Mouse (Mus musculus) liver, embryonic 14.5 days (tissue): ENCODE results near the gene Bcl2. TPM values are rescaled to one million over a fixed set of nuclear protein-coding genes. Genes with fewer than 3 reads are reported as not detected.

Experiments used
- ATAC-seq: fragments of 200-750 bp; cut with Nextera tagmentation; 2 replicates; pipeline ENCODE4 v1.8.0; 2017; ENCODE audit warnings: moderate number of reproducible peaks, mild to moderate bottlenecking, moderate library complexity; ENCODE audit not compliant: insufficient read depth
- DNase-seq, 3 experiments: peaks; one replicate each; pipeline ENCODE4 v3.0.0-alpha.2; 2012 to 2013; ENCODE audit warnings: low read depth in 3 of 3, low spot score in 3 of 3
- H3K27ac ChIP-seq: fragments of 300-500 bp; sonication (generic); 2 replicates; pipeline ENCODE4 v1.5.1; 2014; ENCODE audit warnings: moderate library complexity, mild to moderate bottlenecking, control low read depth, inconsistent platforms
- H3K27me3 ChIP-seq: fragments of 300-500 bp; sonication (generic); 2 replicates; pipeline ENCODE4 v1.6.1; 2014; ENCODE audit warnings: mild to moderate bottlenecking, low read length, moderate library complexity; ENCODE audit not compliant: control insufficient read depth, insufficient read depth
- H3K36me3 ChIP-seq: fragments of 300-500 bp; sonication (generic); replicated peaks from 2 replicates; pipeline ENCODE4 v1.6.1; 2014; ENCODE audit warnings: low read depth; ENCODE audit not compliant: control insufficient read depth, insufficient read depth
- H3K4me1 ChIP-seq, 2 experiments: fragments of 200-500 bp in 1 of 2; fragments of 300-500 bp in 1 of 2; sonication (generic) in 1 of 2; replicated peaks; 2 replicates each; pipeline ENCODE4 v1.6.1; 2012 to 2014; ENCODE audit warnings: antibody characterized with exemption in 1 of 2, inconsistent platforms in 1 of 2, low read length in 1 of 2; ENCODE audit not compliant: control insufficient read depth in 2 of 2, insufficient read depth in 2 of 2
- H3K4me2 ChIP-seq: fragments of 300-500 bp; sonication (generic); 2 replicates; pipeline ENCODE4 v1.6.1; 2014; ENCODE audit warnings: low read depth, mild to moderate bottlenecking, control low read depth, moderate library complexity
- H3K4me3 ChIP-seq, 2 experiments: fragments of 200-500 bp in 1 of 2; fragments of 300-500 bp in 1 of 2; sonication (generic) in 1 of 2; 2 replicates each; pipeline ENCODE4 v1.5.1; 2012 to 2014; ENCODE audit warnings: low read depth in 2 of 2, low read length in 2 of 2, mild to moderate bottlenecking in 2 of 2, control low read depth in 1 of 2, inconsistent platforms in 1 of 2, moderate library complexity in 1 of 2; ENCODE audit not compliant: insufficient read depth in 1 of 2
- H3K9ac ChIP-seq: fragments of 300-500 bp; sonication (generic); replicated peaks from 2 replicates; pipeline ENCODE4 v1.6.1; 2014; ENCODE audit warnings: mild to moderate bottlenecking, control low read depth, moderate library complexity
- H3K9me3 ChIP-seq: fragments of 300-500 bp; sonication (generic); 2 replicates; pipeline ENCODE4 v1.6.1; 2016; ENCODE audit warnings: low read length, mixed read lengths; ENCODE audit not compliant: control insufficient read depth
- CTCF ChIP-seq: IDR thresholded peaks from 2 replicates; pipeline ENCODE4 v1.5.1; 2016; ENCODE audit warnings: antibody characterized with exemption, low read depth, control low read depth
- EP300 ChIP-seq: IDR thresholded peaks from 2 replicates; pipeline ENCODE4 v1.6.1; 2016; ENCODE audit warnings: antibody characterized with exemption, low read depth
- WGBS: fragments of 180-500 bp; shearing (Covaris S2); extraction: QIAGEN DNeasy Blood & Tissue Kit; methylation state at CpG from one replicate; pipeline ENCODE4 v1.1.7; 2014; ENCODE audit not compliant: insufficient replicate concordance; 5-methylcytosine and 5-hydroxymethylcytosine counted together
- polyA plus RNA-seq, 2 experiments: library from polyadenylated mRNA; depleted of rRNA in 1 of 2; stranded (reverse) in 1 of 2; unstranded in 1 of 2; fragments of >200 nt; fragmentation: Nextera tagmentation in 1 of 2; extraction: Ambion mirVana in 1 of 2; gene quantifications; 2 replicates each; pipeline versions ENCODE4 v1.2.1 to v1.2.3; 2012 to 2014

The Bcl2 gene
- polyA plus RNA-seq, 2 experiments: 0.38 to 0.43 TPM

DNA sequence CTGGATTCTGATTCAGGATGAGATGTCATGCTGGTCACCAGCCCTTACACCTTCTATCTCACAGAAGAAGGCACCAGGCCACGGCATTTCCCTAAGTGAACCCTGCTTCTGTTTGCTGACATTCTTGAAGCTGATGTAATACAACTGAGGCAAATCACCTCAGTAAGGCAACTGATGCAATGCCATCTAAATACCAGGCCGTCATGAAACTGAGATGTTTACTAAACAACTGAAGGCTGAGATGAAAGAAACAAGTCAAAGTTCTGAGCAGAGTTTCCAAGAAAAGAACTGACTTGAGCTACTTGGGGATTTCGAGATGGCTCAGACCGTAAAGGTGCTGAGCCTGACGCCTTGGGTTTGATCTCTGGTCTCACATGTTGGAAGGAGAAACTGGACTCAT, 97.1 kb downstream of the Bcl2 start:
- H3K4me3 ChIP-seq: no peak overlapping the region
- peaks cover 0 to 3% of the 10 kb centered on the region in 2 experiments; a peak in 1 of 4 replicates for H3K4me1 ChIP-seq
- no peaks in the 10 kb centered on the region for H3K9me3 ChIP-seq
- no peaks in the 10 kb centered on the region for H3K27me3 ChIP-seq
- ATAC-seq (no peak), DNase-seq (no peak)
- H3K36me3 ChIP-seq: no peaks in the 10 kb centered on the region
- no peak overlapping the region for H3K9ac ChIP-seq
- H3K4me2 ChIP-seq: no peak overlapping the region
- TF ChIP-seq EP300: no peak
- no peak for TF ChIP-seq CTCF
- no peak overlapping the region for H3K27ac ChIP-seq
- 58% methylated on average over 5 of the region's 5 CpGs for WGBS

DNA sequence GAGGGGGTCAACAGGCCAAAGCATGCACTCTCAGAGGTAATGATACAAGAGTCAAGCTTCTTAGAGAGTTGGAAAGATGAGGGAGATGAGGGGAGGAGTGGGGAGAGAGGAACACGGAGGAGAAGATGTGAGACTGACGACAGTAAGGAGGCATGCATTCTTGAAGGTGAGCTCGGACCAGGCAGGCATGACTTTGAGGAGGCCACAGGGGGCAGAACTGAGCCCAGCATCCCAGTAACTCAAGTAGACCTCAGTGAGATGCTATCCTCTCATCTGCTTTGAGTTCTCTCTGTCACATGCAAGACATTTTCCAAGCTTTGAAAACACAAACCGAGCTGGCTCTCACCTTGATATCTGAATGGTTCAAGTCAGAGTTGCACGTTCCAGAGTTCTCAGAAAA, 100.7 kb downstream of the Bcl2 start:
- TF ChIP-seq CTCF (peak; percentile 17; the same call in 1 of the 2 replicates), EP300 (no peak)
- ATAC-seq (no peak), DNase-seq (no peak)
- WGBS: 52% methylated on average over 5 of the region's 5 CpGs
- no peaks in the 10 kb centered on the region for H3K27me3 ChIP-seq
- no peak overlapping the region for H3K27ac ChIP-seq
- H3K9me3 ChIP-seq: no peaks in the 10 kb centered on the region
- H3K9ac ChIP-seq: no peak overlapping the region
- H3K36me3 ChIP-seq: no peaks in the 10 kb centered on the region
- no peak overlapping the region for H3K4me3 ChIP-seq
- H3K4me2 ChIP-seq: no peak overlapping the region
- peaks cover 0 to 3% of the 10 kb centered on the region in 2 experiments; a peak in 1 of 4 replicates for H3K4me1 ChIP-seq

DNA sequence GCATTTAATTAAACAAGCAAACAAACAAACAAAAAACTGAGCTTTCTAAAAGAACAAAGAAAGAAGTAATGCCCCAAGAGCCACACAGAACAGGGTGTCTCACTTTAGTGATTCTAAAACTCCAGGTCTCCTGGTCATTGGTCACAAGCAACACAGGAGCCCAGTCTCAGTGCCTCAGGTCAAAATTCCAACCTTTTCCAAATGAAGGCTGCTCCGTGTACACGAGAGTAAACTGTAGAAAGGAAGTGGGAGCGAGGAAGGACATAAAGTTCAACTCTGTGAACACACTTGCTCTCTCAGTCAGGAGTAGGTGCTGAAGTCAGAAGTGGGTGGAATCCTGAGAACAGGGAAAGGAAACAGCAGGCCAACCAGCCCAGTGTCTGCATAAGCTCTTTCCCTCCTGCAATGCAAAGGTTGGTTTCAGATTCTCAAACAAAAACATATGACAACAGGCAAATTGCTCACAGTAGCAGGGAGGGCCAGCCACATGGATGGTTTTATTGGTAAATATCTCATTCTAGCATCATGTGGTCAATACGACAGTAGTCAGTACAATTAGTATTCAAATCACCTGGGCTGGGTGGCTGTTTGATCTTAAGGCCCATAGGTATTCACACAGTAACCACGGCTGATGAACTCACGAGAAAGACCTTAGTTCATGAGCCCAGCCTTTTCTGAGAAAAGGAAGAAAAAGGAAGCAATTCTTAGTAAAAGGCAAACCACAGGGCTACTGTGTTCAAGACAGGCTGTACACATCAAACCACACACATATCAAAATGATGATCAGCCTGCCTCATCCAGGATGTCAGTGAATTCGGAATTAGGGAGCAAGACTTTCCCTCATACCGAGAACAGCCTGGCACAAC, 101.7 kb downstream of the Bcl2 start:
- Histone ChIP-seq H3K27ac (no peak overlapping the region), H3K36me3 (no peaks in the 10 kb centered on the region), H3K9ac (no peak overlapping the region), H3K9me3 (no peaks in the 10 kb centered on the region), H3K4me3 (no peak overlapping the region), H3K27me3 (no peaks in the 10 kb centered on the region), H3K4me2 (no peak overlapping the region), H3K4me1 (peaks cover 0 to 3% of the 10 kb centered on the region in 2 experiments; a peak in 1 of 4 replicates)
- TF ChIP-seq EP300: no peak
- TF ChIP-seq CTCF: no peak
- DNase-seq (no peak), ATAC-seq (no peak)
- WGBS: 31% methylated on average over 8 of the region's 8 CpGs

DNA sequence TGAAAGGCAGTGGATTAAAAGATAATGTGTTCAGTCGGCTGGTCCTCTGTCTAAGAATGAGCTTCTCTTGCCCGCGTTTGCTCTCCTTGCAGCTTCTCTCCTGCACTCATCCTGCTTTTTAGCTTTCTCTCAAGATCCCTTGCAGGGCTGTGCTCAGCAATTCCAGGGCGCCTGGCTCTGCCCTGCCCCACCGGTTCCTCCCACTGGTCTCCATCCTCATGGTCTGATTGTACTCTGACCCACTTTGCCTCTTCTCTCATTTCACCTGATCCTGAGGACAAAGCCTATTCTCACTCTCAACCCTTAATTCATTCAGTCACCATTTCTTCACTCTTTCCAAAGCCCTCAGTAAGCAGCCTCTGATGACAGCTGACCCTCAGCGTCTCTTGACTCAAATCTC, 102.8 kb downstream of the Bcl2 start:
- Histone ChIP-seq H3K36me3 (no peaks in the 10 kb centered on the region), H3K27ac (no peak overlapping the region), H3K4me2 (no peak overlapping the region), H3K4me3 (no peak overlapping the region), H3K9ac (no peak overlapping the region), H3K27me3 (no peaks in the 10 kb centered on the region), H3K9me3 (no peaks in the 10 kb centered on the region), H3K4me1 (peaks cover 0 to 3% of the 10 kb centered on the region in 2 experiments; a peak in 1 of 4 replicates)
- ATAC-seq (no peak), DNase-seq (no peak)
- TF ChIP-seq CTCF: no peak
- no peak for TF ChIP-seq EP300
- 68% methylated on average over 6 of the region's 6 CpGs for WGBS

DNA sequence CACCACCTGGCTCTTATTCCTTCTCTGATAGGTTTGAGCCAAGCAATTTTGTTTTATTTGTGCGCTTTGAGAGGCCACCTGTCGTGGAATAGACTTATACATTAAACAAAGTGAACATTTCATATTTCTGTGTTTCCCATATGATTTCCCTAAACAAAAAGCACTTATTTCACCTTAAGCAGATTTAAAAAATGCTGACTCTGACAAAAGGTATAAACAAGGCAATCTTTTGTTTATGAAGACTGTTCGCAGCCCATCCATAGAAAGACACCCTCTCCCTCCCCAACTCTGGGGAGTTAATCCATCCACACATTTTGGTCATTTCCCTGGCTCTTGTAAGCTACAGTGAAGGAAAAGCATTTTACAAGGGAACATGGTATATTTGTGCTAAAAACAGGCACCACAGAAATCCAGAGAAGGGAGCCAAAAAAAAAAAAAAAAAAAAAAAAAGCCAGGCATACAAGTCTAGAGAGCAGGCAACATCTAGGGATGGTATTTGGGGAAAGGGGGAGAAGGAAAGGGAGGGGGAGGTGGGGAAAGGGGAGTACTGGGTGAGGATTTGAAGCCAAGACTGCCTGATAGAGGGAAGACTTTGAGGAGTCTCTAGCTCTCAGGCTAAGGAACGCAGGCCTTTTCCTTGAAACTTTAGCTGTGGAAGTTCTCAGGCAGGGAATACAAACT, 105.8 kb downstream of the Bcl2 start:
- WGBS: 73% methylated on average over 4 of the region's 4 CpGs
- no peak overlapping the region for H3K4me2 ChIP-seq
- H3K9me3 ChIP-seq: no peaks in the 10 kb centered on the region
- DNase-seq (no peak), ATAC-seq (no peak)
- H3K9ac ChIP-seq: no peak overlapping the region
- H3K4me1 ChIP-seq: peaks cover 0 to 4% of the 10 kb centered on the region in 2 experiments; a peak in 1 of 4 replicates
- no peak overlapping the region for H3K27ac ChIP-seq
- no peaks in the 10 kb centered on the region for H3K36me3 ChIP-seq
- no peak for TF ChIP-seq CTCF
- no peak for TF ChIP-seq EP300
- no peaks in the 10 kb centered on the region for H3K27me3 ChIP-seq
- H3K4me3 ChIP-seq: no peak overlapping the region
